Mouse (Mus musculus): ENCODE measurements around the gene Gm42878. TPM values are rescaled to one million over a fixed set of nuclear protein-coding genes. Genes with fewer than 3 reads are reported as not detected.
A peak's percentile ranks its signal among the peaks of the same experiment; 100 is the strongest.
"Not testable (repeated sequence)": the region's sequence is repeated elsewhere in the genome, so short reads cannot be mapped to it uniquely, and the experiment has no call there.

Gm42878 gene
- polyA plus RNA-seq, 1 experiment from 2014 or later, result not detected

GRCm38 (mm10) chr5:121525774-121526450 lies 19.4 kb downstream of the Gm42878 start:
- ATAC-seq (ENCODE audit: insufficient read depth), result peak; percentile 78
- WGBS, result 62% methylated on average over 14 of the region's 14 CpGs
- no peaks in the 10 kb centered on the region for H3K27me3 ChIP-seq (ENCODE audit: insufficient read depth, low read length)

DNA sequence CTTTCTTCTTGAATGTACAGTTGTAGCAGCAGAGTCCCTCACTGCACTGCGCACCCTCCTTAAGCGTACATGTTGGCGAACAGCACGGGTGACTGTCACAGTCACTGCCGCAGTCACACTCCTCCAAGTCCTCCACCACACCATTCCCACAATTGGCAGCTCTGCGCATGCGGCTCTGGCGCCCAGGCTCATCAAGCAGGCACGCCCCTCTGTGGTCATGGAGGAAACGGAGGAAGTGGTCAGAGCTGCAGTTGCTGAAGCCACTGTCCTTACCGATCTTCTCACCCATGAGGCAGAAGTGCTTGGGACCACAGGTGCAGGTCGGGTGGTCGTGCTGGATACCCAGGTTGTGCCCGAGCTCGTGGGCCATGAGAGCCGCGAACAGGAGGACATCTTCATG lies 25.5 kb downstream of the Gm42878 start:
- H3K4me2 ChIP-seq; ATAC-seq (ENCODE audit: insufficient read depth); H3K4me3 ChIP-seq (ENCODE audit: low read depth, low read length); H3K27me3 ChIP-seq (ENCODE audit: insufficient read depth, low read length); H3K9me3 ChIP-seq (ENCODE audit: low read depth, low read length); DNase-seq; H3K9ac ChIP-seq; H3K4me1 ChIP-seq (ENCODE audit: insufficient read depth); H3K27ac ChIP-seq (ENCODE audit: low read depth): not testable (repeated sequence)
- WGBS, result 88% methylated on average over 10 of the region's 17 CpGs
- H3K36me3 ChIP-seq (ENCODE audit: insufficient read depth), result peaks cover 47% of the 10 kb centered on the region

More at GRCm38 (mm10) chr5:121525774-121526450, 19.4 kb downstream of the Gm42878 start:
- Histone ChIP-seq H3K9me3 (ENCODE audit: low read depth, low read length) (no peaks in the 10 kb centered on the region), H3K4me2 (no peak overlapping the region), H3K9ac (no peak overlapping the region), H3K4me3 (ENCODE audit: low read depth, low read length) (no peak overlapping the region), H3K27ac (ENCODE audit: low read depth) (no peak overlapping the region), H3K4me1 (ENCODE audit: insufficient read depth) (no peaks in the 10 kb centered on the region), H3K36me3 (ENCODE audit: insufficient read depth) (peaks cover 84% of the 10 kb centered on the region)
- TF ChIP-seq CTCF (IDR thresholded peaks at IDR 0.05; ENCODE audit: low read depth), result no peak
- peak; percentile 79 for DNase-seq

DNA sequence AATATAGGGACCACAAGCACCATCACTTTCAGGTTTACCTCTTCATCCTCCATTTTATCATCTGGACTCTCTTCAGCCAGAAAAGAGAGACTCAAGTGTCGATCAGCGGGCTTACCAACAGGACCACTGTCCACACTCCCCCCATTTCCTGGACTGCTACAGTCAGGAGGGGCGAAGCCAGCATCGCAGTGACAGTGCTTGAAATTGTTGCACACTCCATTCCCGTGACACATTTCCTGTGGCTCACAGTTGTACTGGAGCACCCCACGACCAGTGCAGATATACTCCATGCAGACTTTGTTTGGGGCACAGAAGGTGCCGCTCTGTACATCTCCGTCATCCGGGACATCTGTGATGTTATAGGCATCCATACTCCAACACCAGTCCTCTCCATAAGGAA lies 26.3 kb downstream of the Gm42878 start:
- ATAC-seq (ENCODE audit: insufficient read depth), result no peak
- no peak overlapping the region for H3K4me3 ChIP-seq (ENCODE audit: low read depth, low read length)
- H3K27ac ChIP-seq (ENCODE audit: low read depth), result no peak overlapping the region
- no peak for TF ChIP-seq CTCF (IDR thresholded peaks at IDR 0.05; ENCODE audit: low read depth)
- no peaks in the 10 kb centered on the region for H3K4me1 ChIP-seq (ENCODE audit: insufficient read depth)
- H3K36me3 ChIP-seq (ENCODE audit: insufficient read depth), result peaks cover 40% of the 10 kb centered on the region
- H3K9me3 ChIP-seq (ENCODE audit: low read depth, low read length), result no peaks in the 10 kb centered on the region
- no peak overlapping the region for H3K4me2 ChIP-seq
- no peak overlapping the region for H3K9ac ChIP-seq
- no peaks in the 10 kb centered on the region for H3K27me3 ChIP-seq (ENCODE audit: insufficient read depth, low read length)
- DNase-seq, result no peak
- 87% methylated on average over 9 of the region's 9 CpGs for WGBS

GRCm38 (mm10) chr5:121510009-121510408 lies 35.3 kb downstream of the Gm42878 start:
- TF ChIP-seq CTCF (IDR thresholded peaks at IDR 0.05; ENCODE audit: low read depth), result no peak
- no peak overlapping the region for H3K4me3 ChIP-seq (ENCODE audit: low read depth, low read length)
- H3K4me1 ChIP-seq (ENCODE audit: insufficient read depth), result no peaks in the 10 kb centered on the region
- no peak overlapping the region for H3K27ac ChIP-seq (ENCODE audit: low read depth)
- WGBS, result 73% methylated on average over 7 of the region's 7 CpGs
- H3K4me2 ChIP-seq, result no peak overlapping the region
- H3K36me3 ChIP-seq (ENCODE audit: insufficient read depth), result no peaks in the 10 kb centered on the region
- no peak overlapping the region for H3K9ac ChIP-seq
- H3K27me3 ChIP-seq (ENCODE audit: insufficient read depth, low read length), result no peaks in the 10 kb centered on the region
- H3K9me3 ChIP-seq (ENCODE audit: low read depth, low read length), result no peaks in the 10 kb centered on the region
- no peak for DNase-seq
- no peak for ATAC-seq (ENCODE audit: insufficient read depth)

GRCm38 (mm10) chr5:121506846-121507245 lies 38.4 kb downstream of the Gm42878 start:
- Histone ChIP-seq H3K9ac (no peak overlapping the region), H3K9me3 (ENCODE audit: low read depth, low read length) (no peaks in the 10 kb centered on the region), H3K27ac (ENCODE audit: low read depth) (no peak overlapping the region), H3K36me3 (ENCODE audit: insufficient read depth) (no peaks in the 10 kb centered on the region), H3K27me3 (ENCODE audit: insufficient read depth, low read length) (no peaks in the 10 kb centered on the region), H3K4me1 (ENCODE audit: insufficient read depth) (no peaks in the 10 kb centered on the region), H3K4me2 (no peak overlapping the region), H3K4me3 (ENCODE audit: low read depth, low read length) (no peak overlapping the region)
- no peak for TF ChIP-seq CTCF (IDR thresholded peaks at IDR 0.05; ENCODE audit: low read depth)
- no peak for ATAC-seq (ENCODE audit: insufficient read depth)
- 80% methylated on average over 1 of the region's 1 CpGs for whole genome bisulfite sequencing
- DNase-seq, result no peak

DNA sequence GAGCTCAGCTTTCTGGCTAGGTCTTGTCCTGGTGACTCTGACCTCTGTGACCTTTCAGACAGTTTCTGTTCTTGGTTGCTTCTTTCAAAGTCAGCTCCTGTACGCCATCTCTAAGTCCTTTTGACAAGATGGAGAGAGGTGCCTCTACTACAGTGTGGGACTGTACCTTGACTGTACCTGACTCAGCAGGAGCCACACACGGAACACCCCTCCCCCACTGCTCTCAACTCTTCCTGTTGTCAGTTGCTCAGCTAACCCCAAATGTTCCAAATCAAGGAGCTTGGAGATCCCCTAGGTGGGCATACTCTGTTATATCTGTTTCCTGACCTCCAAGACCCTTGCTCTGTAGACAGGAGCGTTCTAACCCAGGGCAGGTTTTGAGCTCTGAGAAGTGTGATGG lies 42.1 kb downstream of the Gm42878 start, which contains the start of gene Adam1b:
Gene Adam1b, minus strand, starts transcription at position 205 of the 400 bp plus-strand sequence.
- Histone ChIP-seq H3K27me3 (ENCODE audit: insufficient read depth, low read length) (no peaks in the 10 kb centered on the region), H3K4me3 (ENCODE audit: low read depth, low read length) (no peak within 1 kb of the TSS), H3K4me2 (no peak within 1 kb of the TSS), H3K27ac (ENCODE audit: low read depth) (no peak within 1 kb of the TSS), H3K4me1 (ENCODE audit: insufficient read depth) (no peaks in the 10 kb centered on the region), H3K9me3 (ENCODE audit: low read depth, low read length) (no peaks in the 10 kb centered on the region), H3K36me3 (ENCODE audit: insufficient read depth) (no peaks in the 10 kb centered on the region), H3K9ac (no peak within 1 kb of the TSS)
- no peak for TF ChIP-seq CTCF (IDR thresholded peaks at IDR 0.05; ENCODE audit: low read depth)
- WGBS, result 74% methylated on average over 3 of the region's 3 CpGs
- ATAC-seq (ENCODE audit: insufficient read depth) (no peak), DNase-seq (no peak)

DNA sequence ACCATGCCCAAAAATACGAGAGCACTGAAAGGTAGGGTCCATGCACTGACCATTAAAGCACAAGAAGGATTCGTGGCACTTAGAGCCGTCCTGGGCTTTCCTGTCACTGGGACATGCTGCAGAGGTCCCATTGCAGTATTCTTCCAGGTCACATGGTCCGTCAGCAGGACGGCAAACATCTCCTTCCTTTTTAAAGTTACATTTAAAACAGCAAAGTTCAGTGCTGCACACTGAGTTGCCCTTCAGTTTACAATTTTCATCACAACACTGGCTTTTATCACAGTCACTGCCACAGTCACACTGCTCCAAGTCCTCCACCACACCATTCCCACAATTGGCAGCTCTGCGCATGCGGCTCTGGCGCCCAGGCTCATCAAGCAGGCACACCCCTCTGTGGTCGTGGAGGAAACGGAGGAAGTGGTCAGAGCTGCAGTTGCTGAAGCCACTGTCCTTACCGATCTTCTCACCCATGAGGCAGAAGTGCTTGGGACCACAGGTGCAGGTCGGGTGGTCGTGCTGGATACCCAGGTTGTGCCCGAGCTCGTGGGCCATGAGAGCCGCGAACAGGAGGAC lies 43.8 kb downstream of the Gm42878 start:
- WGBS, result 57% methylated on average over 10 of the region's 17 CpGs
- not testable (repeated sequence) for H3K4me2 ChIP-seq; H3K9ac ChIP-seq; H3K27me3 ChIP-seq (ENCODE audit: insufficient read depth, low read length); H3K9me3 ChIP-seq (ENCODE audit: low read depth, low read length); H3K4me3 ChIP-seq (ENCODE audit: low read depth, low read length); DNase-seq; ATAC-seq (ENCODE audit: insufficient read depth); H3K36me3 ChIP-seq (ENCODE audit: insufficient read depth); H3K27ac ChIP-seq (ENCODE audit: low read depth); H3K4me1 ChIP-seq (ENCODE audit: insufficient read depth)
